Mouse (Mus musculus): ENCODE measurements around the gene Drc7.

- TF ChIP-seq EP300 (IDR thresholded peaks at IDR 0.05; ENCODE audit: low read depth) (no peak), CTCF (IDR thresholded peaks at IDR 0.05; ENCODE audit: low read depth) (no peak)
These were observed 21.2 kb downstream of the Drc7 start for GRCm38 (mm10) chr8:95076151-95076550.
